ENCODE assay signal across 7 mouse cellular contexts in the genomic region with DNA sequence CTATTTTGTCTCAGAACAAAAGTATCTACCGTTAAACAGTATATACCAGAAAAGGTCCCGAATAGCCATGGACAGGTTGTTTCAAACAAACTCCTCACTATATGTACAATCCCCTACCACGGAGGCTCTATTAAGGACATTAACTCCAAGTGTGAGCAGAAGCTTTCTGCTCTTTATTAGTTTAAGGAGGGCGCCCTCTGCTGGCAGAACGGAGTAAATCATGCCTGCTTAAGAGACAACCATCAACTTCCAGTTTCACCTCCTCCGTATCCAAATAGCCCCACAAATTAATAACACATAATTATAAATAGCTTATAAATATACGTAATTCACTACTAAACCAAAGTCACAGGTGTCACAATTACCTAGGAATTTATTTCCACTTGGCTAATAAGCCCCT.
DNase-seq lines count a peak whose midpoint lies in the region; ATAC-seq lines count a peak whose summit lies in the region.

No protein-coding gene starts in this region.

- DNase-seq in NIH3T3 (ENCODE audit: low read depth), result peak; percentile 91
- DNase-seq in cerebellum, postnatal 14 days, result peak; percentile 95 to 97
- peak; percentile 74 to 87 for DNase-seq in gastrocnemius, postnatal 4 days (ENCODE audit: low spot score in 2 of 2)
- DNase-seq in layer of hippocampus, adult 9-11 months, result peak; percentile 88
- DNase-seq in lung, postnatal 10 days, result peak; percentile 91
- peak; percentile 88 for DNase-seq in skeletal muscle tissue, adult 2 months (ENCODE audit: low read depth, low spot score)

- peak; percentile 31 for ATAC-seq in CD4-positive, CD25-positive, alpha-beta regulatory T cell, adult 4 months

Comparison
In these comparisons a context has a peak if more than half of its experiments do, and no peak if none do; other contexts are left out.
1. Peak in every context shown above with its lines: DNase-seq and ATAC-seq.